Mouse (Mus musculus) olfactory bulb, adult 2 months (tissue): Measurements from ENCODE around the gene Ccdc103.

ENCODE experiments used
- CTCF ChIP-seq: fragments of 200-500 bp; IDR thresholded peaks from 2 replicates; pipeline ENCODE4 v1.5.1; 2012; ENCODE audit warnings: low read depth, mild to moderate bottlenecking, low read length, moderate library complexity; ENCODE audit not compliant: insufficient read depth
- POLR2A ChIP-seq: fragments of 200-500 bp; IDR thresholded peaks from 2 replicates; pipeline ENCODE4 v1.6.1; 2012; ENCODE audit warnings: mild to moderate bottlenecking, low read depth, low read length, moderate library complexity; ENCODE audit not compliant: insufficient read depth

DNA sequence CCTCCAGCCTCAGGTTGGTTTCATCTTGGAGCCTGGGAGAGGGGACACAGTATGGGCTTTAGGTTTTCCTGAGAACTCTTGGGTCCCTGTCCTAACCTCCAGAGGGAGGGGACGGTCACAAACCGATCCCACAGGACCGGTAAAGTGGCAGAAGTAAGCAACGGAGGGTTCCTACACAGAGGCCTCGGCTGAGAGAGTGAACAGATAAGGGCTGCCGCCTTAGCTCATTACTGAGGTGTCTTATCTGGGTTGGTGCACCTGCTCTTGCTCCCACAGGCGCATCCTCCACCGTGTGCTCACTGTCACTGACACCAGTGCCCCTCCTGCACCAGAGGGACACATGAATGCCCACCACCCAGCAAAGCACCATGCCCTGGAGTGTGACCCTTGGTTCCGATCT lies 14.8 kb downstream of the Ccdc103 start:
- TF ChIP-seq CTCF (no peak), POLR2A (no peak)
